Mouse (Mus musculus): Measurements from ENCODE around the gene Kif1c. TPM values are rescaled to one million over a fixed set of nuclear protein-coding genes. Genes with fewer than 3 reads are reported as not detected.
A peak's percentile ranks its signal among the peaks of the same experiment; 100 is the strongest.

Kif1c gene
- polyA plus RNA-seq, 1 experiment from 2014 or later, result 7.1 TPM

GRCm38 (mm10) chr11:70671333-70672047, 28.9 kb upstream of the Kif1c start:
- Histone ChIP-seq H3K4me3 (ENCODE audit: low read depth, low read length) (no peak overlapping the region), H3K36me3 (ENCODE audit: control insufficient read depth, insufficient read depth, low read length) (0 out of 2 replicates have a peak, but pooled peaks cover 3% of the 10 kb centered on the region), H3K27ac (ENCODE audit: low read depth, low read length) (no peak overlapping the region), H3K4me1 (ENCODE audit: control insufficient read depth, insufficient read depth, low read length) (peaks cover 19% of the 10 kb centered on the region), H3K4me2 (no peak overlapping the region), H3K9me3 (ENCODE audit: control insufficient read depth, low read length) (no peaks in the 10 kb centered on the region), H3K27me3 (ENCODE audit: control insufficient read depth, insufficient read depth, low read length) (no peaks in the 10 kb centered on the region), H3K9ac (ENCODE audit: low read length) (no peak overlapping the region)
- DNase-seq (ENCODE audit: low spot score, missing footprints) (peak; percentile 8), ATAC-seq (ENCODE audit: low FRiP score) (no peak)
- WGBS, result 73% methylated on average over 16 of the region's 16 CpGs

DNA sequence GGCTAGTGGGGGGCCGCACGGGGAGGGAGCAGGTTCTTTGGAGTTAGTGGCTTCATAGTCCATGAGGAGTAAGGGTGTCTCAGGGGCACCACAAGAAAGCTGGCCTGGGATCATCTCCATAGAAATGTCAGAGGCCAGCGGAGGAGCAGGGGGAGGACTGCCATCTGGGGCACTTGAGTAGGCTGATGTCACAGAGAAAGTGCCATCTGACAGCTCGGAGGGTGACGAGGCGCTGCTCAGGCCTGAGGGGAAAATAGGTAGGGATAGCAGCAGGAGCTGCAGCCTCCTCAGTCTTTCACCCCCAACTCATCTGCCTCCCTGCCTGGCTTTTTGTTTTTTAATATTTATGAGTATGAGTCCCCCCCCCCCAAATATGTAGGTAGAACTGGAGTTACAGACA, 26.3 kb upstream of the Kif1c start:
- Histone ChIP-seq H3K27me3 (ENCODE audit: control insufficient read depth, insufficient read depth, low read length) (no peaks in the 10 kb centered on the region), H3K4me3 (ENCODE audit: low read depth, low read length) (no peak overlapping the region), H3K27ac (ENCODE audit: low read depth, low read length) (no peak overlapping the region), H3K9me3 (ENCODE audit: control insufficient read depth, low read length) (no peaks in the 10 kb centered on the region), H3K4me1 (ENCODE audit: control insufficient read depth, insufficient read depth, low read length) (peaks cover 12% of the 10 kb centered on the region), H3K4me2 (no peak overlapping the region), H3K9ac (ENCODE audit: low read length) (no peak overlapping the region), H3K36me3 (ENCODE audit: control insufficient read depth, insufficient read depth, low read length) (0 out of 2 replicates have a peak, but pooled peaks cover 3% of the 10 kb centered on the region)
- DNase-seq (ENCODE audit: low spot score, missing footprints) (peak; percentile 80), ATAC-seq (ENCODE audit: low FRiP score) (no peak)
- WGBS, result 59% methylated on average over 6 of the region's 6 CpGs

DNA sequence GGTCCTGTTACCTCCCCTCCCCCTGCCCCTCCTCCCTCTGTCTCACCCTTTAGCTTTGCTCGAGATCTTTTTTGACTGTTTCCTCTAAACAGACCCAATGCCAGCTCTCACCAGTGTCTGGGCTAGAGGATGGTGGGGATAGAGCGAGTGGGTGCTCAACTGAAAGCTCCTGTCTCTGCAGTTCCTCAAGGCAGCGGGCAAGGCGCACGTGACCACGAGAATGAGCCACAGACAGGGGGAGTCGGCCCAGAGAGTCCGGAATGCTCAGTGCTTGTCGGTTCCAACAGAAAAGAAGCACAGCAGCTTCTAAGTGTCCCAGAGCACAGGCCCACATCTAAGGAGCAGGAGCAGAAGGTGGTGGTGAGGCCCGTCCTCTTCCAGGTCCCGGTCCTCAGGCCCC, 25.8 kb upstream of the Kif1c start:
- ATAC-seq (ENCODE audit: low FRiP score), result no peak
- Histone ChIP-seq H3K4me3 (ENCODE audit: low read depth, low read length) (no peak overlapping the region), H3K36me3 (ENCODE audit: control insufficient read depth, insufficient read depth, low read length) (0 out of 2 replicates have a peak, but pooled peaks cover 3% of the 10 kb centered on the region), H3K27me3 (ENCODE audit: control insufficient read depth, insufficient read depth, low read length) (no peaks in the 10 kb centered on the region), H3K4me2 (no peak overlapping the region), H3K27ac (ENCODE audit: low read depth, low read length) (no peak overlapping the region), H3K9ac (ENCODE audit: low read length) (no peak overlapping the region), H3K4me1 (ENCODE audit: control insufficient read depth, insufficient read depth, low read length) (peaks cover 12% of the 10 kb centered on the region), H3K9me3 (ENCODE audit: control insufficient read depth, low read length) (no peaks in the 10 kb centered on the region)
- DNase-seq (ENCODE audit: low spot score, missing footprints), result peak; percentile 82
- 62% methylated on average over 11 of the region's 11 CpGs for WGBS

GRCm38 (mm10) chr11:70678092-70678491, 22.3 kb upstream of the Kif1c start:
- Histone ChIP-seq H3K9me3 (ENCODE audit: control insufficient read depth, low read length) (no peaks in the 10 kb centered on the region), H3K27me3 (ENCODE audit: control insufficient read depth, insufficient read depth, low read length) (no peaks in the 10 kb centered on the region), H3K9ac (ENCODE audit: low read length) (no peak overlapping the region), H3K4me2 (no peak overlapping the region), H3K4me1 (ENCODE audit: control insufficient read depth, insufficient read depth, low read length) (peaks cover 9% of the 10 kb centered on the region), H3K27ac (ENCODE audit: low read depth, low read length) (no peak overlapping the region), H3K36me3 (ENCODE audit: control insufficient read depth, insufficient read depth, low read length) (no peaks in the 10 kb centered on the region), H3K4me3 (ENCODE audit: low read depth, low read length) (no peak overlapping the region)
- WGBS, result 81% methylated on average over 9 of the region's 9 CpGs
- ATAC-seq (ENCODE audit: low FRiP score) (no peak), DNase-seq (ENCODE audit: low spot score, missing footprints) (no peak)

DNA sequence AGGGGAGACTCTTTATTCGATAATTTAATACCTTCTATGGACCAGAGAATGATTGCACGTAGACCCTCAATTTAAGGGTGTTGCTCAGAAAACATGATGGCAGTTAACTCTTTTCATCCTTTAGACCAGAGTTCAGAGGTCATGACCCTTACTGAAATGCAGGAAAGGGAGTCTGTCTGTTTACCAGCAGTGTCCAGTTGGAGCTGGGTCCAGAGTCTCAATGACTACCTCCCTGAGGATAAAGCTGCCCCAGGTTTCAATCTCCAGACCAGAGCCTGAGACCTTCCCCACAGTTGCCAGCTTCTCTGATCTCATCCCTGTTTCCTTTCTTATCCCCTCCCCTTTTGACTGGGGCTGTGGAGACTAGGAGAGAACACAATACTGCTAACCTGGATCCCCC, 21.8 kb upstream of the Kif1c start:
- no peak for ATAC-seq (ENCODE audit: low FRiP score)
- H3K4me2 ChIP-seq, result no peak overlapping the region
- no peaks in the 10 kb centered on the region for H3K9me3 ChIP-seq (ENCODE audit: control insufficient read depth, low read length)
- H3K27ac ChIP-seq (ENCODE audit: low read depth, low read length), result no peak overlapping the region
- no peak overlapping the region for H3K9ac ChIP-seq (ENCODE audit: low read length)
- H3K4me1 ChIP-seq (ENCODE audit: control insufficient read depth, insufficient read depth, low read length), result peaks cover 9% of the 10 kb centered on the region
- H3K4me3 ChIP-seq (ENCODE audit: low read depth, low read length), result no peak overlapping the region
- peaks cover 1% of the 10 kb centered on the region; the same call in 1 of the 2 replicates for H3K36me3 ChIP-seq (ENCODE audit: control insufficient read depth, insufficient read depth, low read length)
- DNase-seq (ENCODE audit: low spot score, missing footprints), result peak; percentile 66
- WGBS, result 83% methylated on average over 2 of the region's 2 CpGs
- no peaks in the 10 kb centered on the region for H3K27me3 ChIP-seq (ENCODE audit: control insufficient read depth, insufficient read depth, low read length)

DNA sequence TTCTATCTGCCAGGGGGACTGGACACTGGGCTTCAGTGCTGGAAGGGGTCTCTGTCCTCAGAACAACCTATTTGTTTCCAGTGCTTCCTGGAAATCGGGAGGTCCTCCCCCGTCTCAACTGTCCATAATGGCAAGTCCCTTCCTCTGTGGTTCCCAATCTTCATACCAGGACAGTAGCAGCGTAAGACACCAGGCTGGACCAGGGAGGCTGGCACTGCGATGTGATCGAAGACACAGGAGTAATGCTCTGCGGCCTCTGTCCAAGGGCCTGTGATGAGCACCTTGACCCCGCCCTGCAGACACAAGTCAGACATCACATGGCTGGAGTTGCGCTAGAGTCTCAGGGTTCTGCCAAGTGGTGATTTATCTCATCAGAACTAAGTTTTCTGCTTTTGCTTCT, 21.0 kb upstream of the Kif1c start:
- DNase-seq (ENCODE audit: low spot score, missing footprints), result no peak
- Histone ChIP-seq H3K4me1 (ENCODE audit: control insufficient read depth, insufficient read depth, low read length) (peaks cover 9% of the 10 kb centered on the region), H3K9me3 (ENCODE audit: control insufficient read depth, low read length) (no peaks in the 10 kb centered on the region), H3K4me2 (no peak overlapping the region), H3K9ac (ENCODE audit: low read length) (no peak overlapping the region), H3K4me3 (ENCODE audit: low read depth, low read length) (no peak overlapping the region), H3K27me3 (ENCODE audit: control insufficient read depth, insufficient read depth, low read length) (no peaks in the 10 kb centered on the region), H3K36me3 (ENCODE audit: control insufficient read depth, insufficient read depth, low read length) (peaks cover 2% of the 10 kb centered on the region; the same call in 1 of the 2 replicates), H3K27ac (ENCODE audit: low read depth, low read length) (no peak overlapping the region)
- WGBS, result 93% methylated on average over 8 of the region's 8 CpGs
- ATAC-seq (ENCODE audit: low FRiP score), result no peak

GRCm38 (mm10) chr11:70679894-70680293, 20.5 kb upstream of the Kif1c start:
- Histone ChIP-seq H3K4me3 (ENCODE audit: low read depth, low read length) (no peak overlapping the region), H3K27ac (ENCODE audit: low read depth, low read length) (no peak overlapping the region), H3K9ac (ENCODE audit: low read length) (no peak overlapping the region), H3K4me1 (ENCODE audit: control insufficient read depth, insufficient read depth, low read length) (peaks cover 9% of the 10 kb centered on the region), H3K36me3 (ENCODE audit: control insufficient read depth, insufficient read depth, low read length) (peaks cover 2% of the 10 kb centered on the region; the same call in 1 of the 2 replicates), H3K4me2 (no peak overlapping the region), H3K9me3 (ENCODE audit: control insufficient read depth, low read length) (no peaks in the 10 kb centered on the region), H3K27me3 (ENCODE audit: control insufficient read depth, insufficient read depth, low read length) (no peaks in the 10 kb centered on the region)
- no peak for ATAC-seq (ENCODE audit: low FRiP score)
- no peak for DNase-seq (ENCODE audit: low spot score, missing footprints)
- WGBS, result 89% methylated on average over 8 of the region's 8 CpGs

DNA sequence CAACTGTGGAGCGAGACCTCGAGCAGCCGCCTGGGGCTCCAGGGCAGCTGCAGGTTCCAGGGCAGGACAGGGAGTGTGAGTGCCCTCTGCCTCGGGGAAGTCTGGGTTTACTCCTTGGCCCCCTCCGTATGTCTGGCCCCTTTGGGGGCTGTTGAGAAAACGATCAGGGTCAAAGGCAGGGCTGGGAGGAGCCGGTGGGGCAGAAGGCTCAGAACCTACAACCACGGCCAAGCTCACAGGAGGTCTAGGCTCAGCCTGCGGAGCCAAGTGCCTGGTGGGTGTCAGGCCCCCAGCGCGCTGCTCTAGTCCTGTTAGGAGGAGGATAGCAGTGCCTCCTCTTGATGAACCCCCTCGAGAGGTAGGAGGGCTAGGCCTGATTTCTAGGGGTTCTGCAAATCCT, 19.2 kb upstream of the Kif1c start:
- no peaks in the 10 kb centered on the region for H3K27me3 ChIP-seq (ENCODE audit: control insufficient read depth, insufficient read depth, low read length)
- WGBS, result 69% methylated on average over 12 of the region's 12 CpGs
- peaks cover 2% of the 10 kb centered on the region; the same call in 1 of the 2 replicates for H3K36me3 ChIP-seq (ENCODE audit: control insufficient read depth, insufficient read depth, low read length)
- H3K4me3 ChIP-seq (ENCODE audit: low read depth, low read length), result no peak overlapping the region
- DNase-seq (ENCODE audit: low spot score, missing footprints) (no peak), ATAC-seq (ENCODE audit: low FRiP score) (no peak)
- H3K4me2 ChIP-seq, result no peak overlapping the region; the same call in 1 of the 2 replicates
- H3K27ac ChIP-seq (ENCODE audit: low read depth, low read length), result no peak overlapping the region
- peaks cover 9% of the 10 kb centered on the region for H3K4me1 ChIP-seq (ENCODE audit: control insufficient read depth, insufficient read depth, low read length)
- H3K9ac ChIP-seq (ENCODE audit: low read length), result no peak overlapping the region
- no peaks in the 10 kb centered on the region for H3K9me3 ChIP-seq (ENCODE audit: control insufficient read depth, low read length)

DNA sequence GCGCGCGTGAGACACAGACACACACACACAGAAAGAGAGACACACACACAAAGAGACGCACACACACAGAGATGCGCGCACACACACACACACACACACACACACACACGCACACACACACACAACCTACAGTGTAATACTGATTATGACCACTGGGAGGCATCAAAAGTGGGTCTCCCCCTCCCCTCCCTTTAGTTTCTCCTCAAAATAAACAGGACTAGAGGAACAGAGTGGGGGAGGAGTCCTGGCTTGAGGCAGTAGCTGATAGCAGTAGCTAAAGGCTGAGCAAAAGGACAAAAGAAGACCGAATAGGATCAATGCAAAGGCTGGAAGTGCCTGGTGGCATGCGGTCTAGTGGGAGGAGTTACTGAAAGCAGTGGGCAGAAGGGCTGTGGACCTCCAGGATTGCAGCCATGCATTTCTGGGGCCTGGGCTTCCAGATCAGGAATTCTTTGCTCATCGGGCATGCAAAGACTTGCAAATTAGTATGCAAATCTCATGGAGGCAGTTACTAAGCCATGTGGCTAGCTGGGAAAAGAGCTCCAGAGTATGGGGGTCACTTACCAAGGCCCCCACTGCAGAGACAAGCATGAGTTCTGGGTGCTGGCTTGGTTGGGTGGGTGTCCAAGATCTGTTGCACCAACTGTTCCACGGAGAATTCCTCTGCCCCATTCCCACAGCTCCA, 18.3 kb upstream of the Kif1c start:
- peaks cover 2% of the 10 kb centered on the region; the same call in 1 of the 2 replicates for H3K36me3 ChIP-seq (ENCODE audit: control insufficient read depth, insufficient read depth, low read length)
- H3K27ac ChIP-seq (ENCODE audit: low read depth, low read length), result peak overlapping the region; percentile 60
- no peak overlapping the region for H3K4me3 ChIP-seq (ENCODE audit: low read depth, low read length)
- DNase-seq (ENCODE audit: low spot score, missing footprints) (peak; percentile 98), ATAC-seq (ENCODE audit: low FRiP score) (peak; percentile 90)
- peak overlapping the region; percentile 32; the same call in 1 of the 2 replicates for H3K9ac ChIP-seq (ENCODE audit: low read length)
- H3K4me2 ChIP-seq, result peak overlapping the region; percentile 25; the same call in 1 of the 2 replicates
- no peaks in the 10 kb centered on the region for H3K9me3 ChIP-seq (ENCODE audit: control insufficient read depth, low read length)
- peaks cover 14% of the 10 kb centered on the region for H3K4me1 ChIP-seq (ENCODE audit: control insufficient read depth, insufficient read depth, low read length)
- 9% methylated on average over 11 of the region's 11 CpGs for WGBS
- no peaks in the 10 kb centered on the region for H3K27me3 ChIP-seq (ENCODE audit: control insufficient read depth, insufficient read depth, low read length)
